Mouse (Mus musculus) hindbrain, postnatal 0 days (tissue): ENCODE measurements at regions not wholly inside any gene's neighbourhood (a gene's known extent, or its start where the extent isn't known, plus 50 kb on each side); places are given as distances from the start of the nearest gene placed in this dataset.
A peak's percentile ranks its signal among the peaks of the same experiment; 100 is the strongest.

Experiments used
- ATAC-seq: fragments of 200-750 bp; cut with Nextera tagmentation; 2 replicates; pipeline ENCODE4 v1.8.0; 2017; ENCODE audit warnings: mild to moderate bottlenecking, moderate TSS enrichment, moderate library complexity
- DNase-seq: peaks from one replicate; pipeline ENCODE4 v3.0.0-alpha.2; 2015; ENCODE audit warnings: low spot score
- H3K27ac ChIP-seq: fragments of 300-500 bp; sonication (generic); 2 replicates; pipeline ENCODE4 v1.5.1; 2014; ENCODE audit warnings: mild to moderate bottlenecking
- H3K27me3 ChIP-seq: fragments of 300-500 bp; sonication (generic); 2 replicates; pipeline ENCODE4 v1.6.1; 2014; ENCODE audit warnings: low read length, mixed read lengths; ENCODE audit not compliant: insufficient read depth
- H3K36me3 ChIP-seq: fragments of 300-500 bp; sonication (generic); 2 replicates; pipeline ENCODE4 v1.6.1; 2014; ENCODE audit warnings: low read length, mixed read lengths; ENCODE audit not compliant: insufficient read depth
- H3K4me1 ChIP-seq: fragments of 300-500 bp; sonication (generic); 2 replicates; pipeline ENCODE4 v1.6.1; 2014; ENCODE audit warnings: antibody characterized with exemption, low read length, mixed read lengths; ENCODE audit not compliant: insufficient read depth
- H3K4me2 ChIP-seq: fragments of 300-500 bp; sonication (generic); 2 replicates; pipeline ENCODE4 v1.6.1; 2014; ENCODE audit warnings: low read depth, mild to moderate bottlenecking, low read length, moderate library complexity, mixed read lengths
- H3K4me3 ChIP-seq: fragments of 300-500 bp; sonication (generic); 2 replicates; pipeline ENCODE4 v1.5.1; 2014; ENCODE audit warnings: low read length
- H3K9ac ChIP-seq: fragments of 300-500 bp; sonication (generic); replicated peaks from 2 replicates; pipeline ENCODE4 v1.6.1; 2014; ENCODE audit warnings: mild to moderate bottlenecking, low read length, moderate library complexity, mixed read lengths
- H3K9me3 ChIP-seq: fragments of 300-500 bp; sonication (generic); 2 replicates; pipeline ENCODE4 v1.6.1; 2016; ENCODE audit warnings: low read length, mixed read lengths
- CTCF ChIP-seq: IDR thresholded peaks from 2 replicates; pipeline ENCODE4 v1.5.1; 2016; ENCODE audit warnings: antibody characterized with exemption, control low read depth, low read depth
- WGBS: fragments of 180-500 bp; shearing (Covaris S2); extraction: QIAGEN DNeasy Blood & Tissue Kit; methylation state at CpG from one replicate; pipeline ENCODE4 v1.1.7; 2014; 5-methylcytosine and 5-hydroxymethylcytosine counted together

DNA sequence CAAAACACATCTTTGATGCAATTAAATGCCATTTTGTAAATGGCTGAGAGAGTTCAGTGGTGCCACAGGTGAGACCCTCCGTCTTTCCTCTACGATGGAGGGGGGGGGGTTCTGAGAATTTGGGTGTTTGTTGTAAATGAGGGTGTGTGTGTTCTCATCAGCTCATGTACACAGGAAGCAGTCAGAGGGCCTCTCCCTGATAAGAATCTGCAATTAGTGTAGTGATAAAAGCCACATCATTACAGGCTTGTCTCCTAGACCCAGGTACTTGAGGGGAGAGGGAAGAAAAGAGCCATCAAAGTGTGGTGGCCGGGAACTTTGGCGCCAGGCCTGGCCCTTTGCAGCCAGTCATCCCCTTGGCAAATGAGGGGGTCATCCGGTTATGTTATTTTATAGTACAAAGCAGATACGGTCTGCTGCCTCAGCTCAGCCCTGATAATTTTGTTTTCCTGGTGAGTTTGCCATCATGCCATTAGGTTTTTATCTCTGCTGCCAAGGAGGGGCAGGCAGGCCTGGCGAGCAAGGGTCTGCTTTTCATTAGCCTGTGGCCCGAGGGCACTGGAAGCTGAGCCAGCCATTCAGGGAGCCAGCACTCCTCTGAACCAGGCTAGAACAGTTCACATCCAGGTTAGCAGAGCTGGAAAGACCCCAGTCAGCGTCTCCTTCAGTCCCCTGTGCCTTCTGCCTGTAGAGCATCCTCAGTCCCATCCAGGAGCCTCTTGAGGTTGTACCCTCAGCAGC lies 59.7 kb downstream of the H2al1j start:
- no peak for TF ChIP-seq CTCF
- DNase-seq: no peak

DNA sequence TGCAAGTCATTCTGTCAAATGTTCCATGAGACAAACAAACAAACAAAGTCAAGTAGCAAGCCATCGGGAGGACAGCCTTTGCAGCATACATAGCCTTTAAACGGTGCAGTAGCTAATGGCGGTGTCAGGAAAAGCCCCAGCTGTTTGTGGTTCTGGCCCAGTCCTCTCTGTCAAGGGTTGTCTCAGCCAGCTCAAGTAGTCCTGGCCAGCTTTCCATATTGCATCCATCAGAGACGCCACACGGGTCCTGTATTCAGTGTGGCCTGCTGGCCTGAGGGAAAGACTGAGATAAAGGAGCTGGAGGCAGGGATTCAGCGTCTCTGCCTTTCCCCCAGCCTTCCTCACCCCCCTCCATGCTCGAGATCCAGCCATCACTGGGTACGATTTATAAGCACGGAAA lies 61.2 kb downstream of the H2al1j start:
- no peaks in the 10 kb centered on the region for H3K27me3 ChIP-seq
- H3K9me3 ChIP-seq: no peaks in the 10 kb centered on the region
- no peak overlapping the region for H3K4me3 ChIP-seq
- no peak for TF ChIP-seq CTCF
- DNase-seq (no peak), ATAC-seq (no peak)
- WGBS: 73% methylated on average over 9 of the region's 9 CpGs
- no peaks in the 10 kb centered on the region for H3K36me3 ChIP-seq
- H3K4me1 ChIP-seq: no peaks in the 10 kb centered on the region
- H3K9ac ChIP-seq: no peak overlapping the region
- no peak overlapping the region for H3K4me2 ChIP-seq
- no peak overlapping the region for H3K27ac ChIP-seq

More for the DNA sequence above, 59.7 kb downstream of the H2al1j start:
- Histone ChIP-seq H3K4me2 (no peak overlapping the region), H3K4me1 (no peaks in the 10 kb centered on the region), H3K4me3 (no peak overlapping the region), H3K9me3 (no peaks in the 10 kb centered on the region), H3K27me3 (no peaks in the 10 kb centered on the region), H3K27ac (no peak overlapping the region), H3K9ac (no peak overlapping the region), H3K36me3 (no peaks in the 10 kb centered on the region)
- ATAC-seq: no peak
- 58% methylated on average over 9 of the region's 9 CpGs for WGBS

DNA sequence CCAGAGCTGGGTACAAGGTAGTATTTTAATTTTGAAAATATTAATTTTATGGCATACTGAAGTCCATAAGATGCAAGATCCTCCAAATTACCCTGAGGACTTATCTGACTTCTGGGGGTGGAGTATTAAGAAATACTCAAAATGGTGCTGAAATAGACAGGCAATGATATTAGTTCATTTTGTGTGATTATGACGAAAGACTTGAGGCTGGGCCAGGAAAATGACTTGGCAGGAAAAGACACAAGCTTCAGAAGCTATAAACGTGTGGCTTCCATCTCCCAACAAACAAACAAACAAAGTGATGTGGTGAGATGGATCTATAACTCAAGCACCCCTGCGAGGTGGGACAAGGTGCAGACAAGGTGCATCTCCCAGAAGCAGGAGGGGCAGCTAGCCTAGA lies 72.8 kb downstream of the H2al1j start:
- ATAC-seq (no peak), DNase-seq (no peak)
- Histone ChIP-seq H3K9ac (no peak overlapping the region), H3K4me2 (no peak overlapping the region), H3K9me3 (0 out of 2 replicates have a peak, but pooled peaks cover 4% of the 10 kb centered on the region), H3K27ac (no peak overlapping the region), H3K4me3 (no peak overlapping the region), H3K27me3 (no peaks in the 10 kb centered on the region), H3K4me1 (no peaks in the 10 kb centered on the region), H3K36me3 (no peaks in the 10 kb centered on the region)
- WGBS: 88% methylated on average over 3 of the region's 3 CpGs
- no peak for TF ChIP-seq CTCF

DNA sequence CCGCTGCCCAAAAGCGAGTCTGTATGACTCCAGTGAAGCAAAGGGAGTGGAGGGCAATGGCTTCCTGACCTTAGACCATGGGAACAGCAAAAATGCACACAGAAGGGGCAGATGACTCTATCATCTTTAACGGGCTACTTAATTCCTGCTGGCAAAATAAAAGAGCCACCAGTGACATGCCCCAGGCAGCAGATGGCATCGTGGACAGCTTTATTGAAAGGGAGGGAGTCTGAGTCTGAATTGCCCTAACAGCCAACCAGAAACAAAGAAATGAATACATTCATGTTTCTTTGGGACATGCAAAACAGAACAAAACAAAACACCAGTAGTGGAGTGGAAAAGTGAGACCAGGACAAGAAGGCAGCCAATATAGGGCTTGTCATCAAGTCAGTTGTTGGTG lies 76.7 kb downstream of the H2al1j start:
- Histone ChIP-seq H3K27me3 (no peaks in the 10 kb centered on the region), H3K4me1 (no peaks in the 10 kb centered on the region), H3K9ac (no peak overlapping the region), H3K9me3 (0 out of 2 replicates have a peak, but pooled peaks cover 4% of the 10 kb centered on the region), H3K36me3 (no peaks in the 10 kb centered on the region), H3K27ac (no peak overlapping the region), H3K4me3 (no peak overlapping the region), H3K4me2 (no peak overlapping the region)
- DNase-seq: no peak
- peak; percentile 44 for TF ChIP-seq CTCF
- ATAC-seq: no peak
- 49% methylated on average over 4 of the region's 4 CpGs for WGBS

DNA sequence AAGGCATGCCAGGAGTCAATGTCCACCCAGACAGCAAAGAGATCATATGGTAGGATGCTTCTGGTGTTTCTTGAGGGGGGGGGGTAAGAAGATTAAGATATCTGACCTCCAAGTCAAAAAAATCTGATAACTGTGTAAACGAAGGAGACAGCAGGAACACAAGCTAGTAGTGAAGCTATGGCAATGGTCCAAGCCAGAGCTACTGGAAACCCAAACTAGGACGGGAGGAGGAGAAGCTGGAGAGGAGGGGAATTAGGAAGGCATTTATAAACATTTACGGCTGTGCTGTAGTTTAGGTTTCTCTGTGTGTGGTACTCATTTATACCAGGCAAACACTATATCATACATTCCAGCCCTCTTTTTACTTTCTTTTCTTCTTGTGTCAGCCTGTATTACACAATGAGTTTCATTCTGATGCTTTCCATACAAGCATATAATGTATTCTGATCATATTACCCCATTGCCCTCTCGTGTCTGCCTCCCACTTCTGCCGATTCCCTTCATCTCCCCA lies 84.7 kb downstream of the H2al1j start:
- DNase-seq: no peak
- H3K27ac ChIP-seq: no peak overlapping the region
- H3K4me1 ChIP-seq: no peaks in the 10 kb centered on the region
- no peaks in the 10 kb centered on the region for H3K9me3 ChIP-seq
- TF ChIP-seq CTCF: no peak
- H3K36me3 ChIP-seq: no peaks in the 10 kb centered on the region
- H3K9ac ChIP-seq: no peak overlapping the region
- no peak overlapping the region for H3K4me3 ChIP-seq
- no peak for ATAC-seq
- peaks cover 8% of the 10 kb centered on the region; the same call in 1 of the 2 replicates for H3K27me3 ChIP-seq
- 71% methylated on average over 5 of the region's 5 CpGs for WGBS
- H3K4me2 ChIP-seq: no peak overlapping the region

- no peak overlapping the region for H3K4me3 ChIP-seq
- H3K9ac ChIP-seq: no peak overlapping the region
- H3K9me3 ChIP-seq: no peaks in the 10 kb centered on the region
- no peak overlapping the region for H3K27ac ChIP-seq
- no peak for DNase-seq
- TF ChIP-seq CTCF: no peak
- H3K36me3 ChIP-seq: no peaks in the 10 kb centered on the region
- no peak overlapping the region for H3K4me2 ChIP-seq
- H3K4me1 ChIP-seq: 0 out of 2 replicates have a peak, but pooled peaks cover 2% of the 10 kb centered on the region
- 45% methylated on average over 4 of the region's 4 CpGs for WGBS
- ATAC-seq: no peak
- peaks cover 8% of the 10 kb centered on the region; the same call in 1 of the 2 replicates for H3K27me3 ChIP-seq
These were observed 88.0 kb downstream of the H2al1j start for GRCm38 (mm10) chrX:11415662-11416061.

DNA sequence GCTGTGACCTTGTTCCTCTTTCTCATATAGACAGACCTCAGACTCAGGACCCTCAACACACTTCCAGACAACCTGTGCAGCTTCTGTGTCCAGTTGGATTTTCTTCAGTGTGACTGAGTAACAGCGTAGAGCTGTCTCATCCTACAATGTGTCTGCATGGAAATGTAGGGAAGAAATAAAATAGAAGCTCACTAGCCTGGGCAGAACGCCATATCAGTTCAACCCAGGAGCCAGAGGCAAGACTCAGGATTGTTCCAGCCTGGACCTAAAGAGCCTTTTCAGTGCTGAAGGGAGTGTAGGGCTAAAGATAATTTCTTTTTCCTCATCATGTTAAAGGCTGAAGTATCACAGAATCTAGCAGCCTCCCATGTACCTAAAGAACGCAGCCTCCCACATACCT lies 88.9 kb downstream of the H2al1j start:
- WGBS: 86% methylated on average over 3 of the region's 3 CpGs
- no peak overlapping the region for H3K27ac ChIP-seq
- no peak for DNase-seq
- no peaks in the 10 kb centered on the region for H3K36me3 ChIP-seq
- H3K4me2 ChIP-seq: no peak overlapping the region
- H3K4me3 ChIP-seq: no peak overlapping the region
- H3K9ac ChIP-seq: no peak overlapping the region
- no peaks in the 10 kb centered on the region for H3K9me3 ChIP-seq
- no peaks in the 10 kb centered on the region for H3K27me3 ChIP-seq
- ATAC-seq: no peak
- TF ChIP-seq CTCF: no peak
- 0 out of 2 replicates have a peak, but pooled peaks cover 2% of the 10 kb centered on the region for H3K4me1 ChIP-seq
